ENCODE assay signal across 14 mouse cellular contexts in the genomic region with DNA sequence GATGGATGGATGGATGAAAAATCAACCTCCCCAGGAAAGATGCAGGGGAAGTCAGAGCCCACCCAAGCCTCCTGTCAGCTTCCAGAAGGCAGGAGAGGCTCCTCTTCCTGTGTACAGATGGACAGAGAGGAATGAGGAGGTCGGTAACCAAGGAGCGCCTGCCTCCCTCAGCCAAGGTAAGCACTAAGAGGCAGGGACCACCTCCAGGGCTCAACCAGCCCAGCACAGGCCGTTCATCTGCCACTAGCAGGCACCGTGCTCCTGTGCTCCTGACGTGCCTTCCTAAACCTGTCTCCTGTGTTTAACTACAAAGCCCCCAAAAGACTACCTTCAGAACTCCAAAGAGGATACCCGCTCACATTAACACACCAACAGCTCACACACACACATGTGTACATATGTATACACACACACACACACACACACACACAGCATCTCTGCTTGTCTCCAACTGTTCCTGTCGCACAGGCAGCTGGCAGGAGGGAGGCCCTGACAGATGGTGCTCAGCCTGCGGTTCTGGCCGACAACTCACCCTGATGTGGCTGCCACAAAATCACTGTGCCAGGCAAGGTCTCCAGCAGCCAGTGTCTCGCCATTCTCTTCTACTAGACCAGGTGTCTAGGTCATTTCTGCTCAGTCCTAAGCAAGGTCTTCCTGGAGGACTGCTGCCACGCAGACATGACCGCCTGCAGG.
DNase-seq lines count a peak whose midpoint lies in the region; ATAC-seq and TF ChIP-seq lines count a peak whose summit lies in the region.
"Had no signal": no experiment of that assay in that cellular context is flagged by ENCODE, and none has a peak within 500 bp of the region (broad histone marks: within the 10 kb centered on the region; RNA-seq: fewer than 3 reads in every experiment).

No protein-coding gene starts in this region.

- no peak for TF ChIP-seq CTCF in brain, embryonic 14.5 days (IDR thresholded peaks at IDR 0.05; ENCODE audit: borderline replicate concordance, extremely low read depth, insufficient read depth, insufficient read length)

- TF ChIP-seq POLR2A in brain, embryonic 14.5 days (IDR thresholded peaks at IDR 0.05; ENCODE audit: borderline replicate concordance, extremely low read depth, insufficient read depth, insufficient read length, poor library complexity, severe bottlenecking): no peak

- no peaks in the 10 kb centered on the region for H3K36me3 ChIP-seq in forebrain, embryonic 16.5 days (ENCODE audit: control insufficient read depth, insufficient read depth)
- no peaks in the 10 kb centered on the region for H3K36me3 ChIP-seq in midbrain, embryonic 15.5 days (replicated peaks)
- H3K36me3 ChIP-seq in kidney, embryonic 14.5 days (ENCODE audit: control insufficient read depth, insufficient read depth, low read length): no peaks in the 10 kb centered on the region
- H3K36me3 ChIP-seq: heart, embryonic 15.5 days; limb, embryonic 15.5 days; lung, embryonic 15.5 days had no signal

- H3K9me3 ChIP-seq in forebrain, embryonic 16.5 days (ENCODE audit: control insufficient read depth, low read length): no peaks in the 10 kb centered on the region
- no peaks in the 10 kb centered on the region for H3K9me3 ChIP-seq in midbrain, embryonic 15.5 days
- no peaks in the 10 kb centered on the region for H3K9me3 ChIP-seq in kidney, embryonic 14.5 days (ENCODE audit: control insufficient read depth, low read length)
- H3K9me3 ChIP-seq: heart, embryonic 15.5 days; limb, embryonic 15.5 days; lung, embryonic 15.5 days had no signal

- ATAC-seq in forebrain, embryonic 16.5 days: peak; percentile 71; the same call in 1 of the 2 replicates
- no peak for ATAC-seq in midbrain, embryonic 15.5 days (replicated peaks)
- ATAC-seq in kidney, embryonic 14.5 days (ENCODE audit: low FRiP score, low TSS enrichment): no peak

- no peak overlapping the region for H3K4me3 ChIP-seq in forebrain, embryonic 16.5 days (replicated peaks; ENCODE audit: low read length)
- H3K4me3 ChIP-seq in midbrain, embryonic 15.5 days: no peak overlapping the region
- H3K4me3 ChIP-seq in kidney, embryonic 14.5 days (ENCODE audit: low read length): no peak overlapping the region
- H3K4me3 ChIP-seq: heart, embryonic 15.5 days; limb, embryonic 15.5 days; lung, embryonic 15.5 days; megakaryocyte, embryonic 14.5 days had no signal

- peak overlapping the region; percentile 68 for H3K27ac ChIP-seq in forebrain, embryonic 16.5 days (ENCODE audit: low read length)
- H3K27ac ChIP-seq in midbrain, embryonic 15.5 days: peak overlapping the region; percentile 28; the same call in 1 of the 2 replicates
- H3K27ac ChIP-seq in kidney, embryonic 14.5 days (ENCODE audit: low read depth, low read length): no peak overlapping the region
- H3K27ac ChIP-seq: heart, embryonic 15.5 days; kidney, postnatal 0 days; limb, embryonic 15.5 days; lung, embryonic 15.5 days had no signal

- no peaks in the 10 kb centered on the region for H3K27me3 ChIP-seq in forebrain, embryonic 16.5 days (replicated peaks; ENCODE audit: control insufficient read depth, insufficient read depth, low read length)
- H3K27me3 ChIP-seq in midbrain, embryonic 15.5 days (replicated peaks): no peaks in the 10 kb centered on the region
- H3K27me3 ChIP-seq in kidney, embryonic 14.5 days (ENCODE audit: control insufficient read depth, insufficient read depth, low read length): no peaks in the 10 kb centered on the region
- H3K27me3 ChIP-seq: limb, embryonic 15.5 days; lung, embryonic 15.5 days had no signal

- H3K4me1 ChIP-seq in forebrain, embryonic 16.5 days (replicated peaks; ENCODE audit: control insufficient read depth, insufficient read depth, low read length): peaks cover 28% of the 10 kb centered on the region
- no peaks in the 10 kb centered on the region for H3K4me1 ChIP-seq in midbrain, embryonic 15.5 days
- no peaks in the 10 kb centered on the region for H3K4me1 ChIP-seq in kidney, embryonic 14.5 days (ENCODE audit: control insufficient read depth, insufficient read depth, low read length)
- H3K4me1 ChIP-seq: heart, embryonic 15.5 days; limb, embryonic 15.5 days; lung, embryonic 15.5 days; megakaryocyte, embryonic 14.5 days had no signal

- peak; percentile 58 for DNase-seq in layer of hippocampus, adult 9-11 months
- no peak for DNase-seq in layer of hippocampus, postnatal 10 days (ENCODE audit: low spot score in 2 of 2)
- peak; percentile 83 for DNase-seq in brain, embryonic 14.5 days (ENCODE audit: low read depth)
- DNase-seq in lung, postnatal 25 days (ENCODE audit: low spot score): no peak
- DNase-seq: adrenal gland, adult 8-10 months; gastrocnemius, postnatal 36 days had no signal

- WGBS in forebrain, embryonic 16.5 days: 63% methylated on average over 12 of the region's 12 CpGs
- 71% methylated on average over 12 of the region's 12 CpGs for WGBS in midbrain, embryonic 15.5 days
- 79% methylated on average over 12 of the region's 12 CpGs for WGBS in kidney, embryonic 14.5 days

- H3K4me2 ChIP-seq in forebrain, embryonic 16.5 days (ENCODE audit: low read length): no peak overlapping the region
- H3K4me2 ChIP-seq in midbrain, embryonic 15.5 days: no peak overlapping the region
- H3K4me2 ChIP-seq in kidney, embryonic 14.5 days (replicated peaks; ENCODE audit: low read depth, low read length): no peak overlapping the region
- H3K4me2 ChIP-seq: heart, embryonic 15.5 days; limb, embryonic 15.5 days; lung, embryonic 15.5 days had no signal

- H3K9ac ChIP-seq in forebrain, embryonic 16.5 days (replicated peaks; ENCODE audit: low read depth, low read length): no peak overlapping the region
- no peak overlapping the region for H3K9ac ChIP-seq in midbrain, embryonic 15.5 days
- no peak overlapping the region for H3K9ac ChIP-seq in kidney, embryonic 14.5 days (ENCODE audit: low read depth, low read length)
- H3K9ac ChIP-seq: heart, embryonic 15.5 days; limb, embryonic 15.5 days; lung, embryonic 15.5 days had no signal

Comparison
In these comparisons a context has a peak if more than half of its experiments do, and no peak if none do; other contexts are left out.
1. DNase-seq: peak in layer of hippocampus, adult 9-11 months (single experiment) and brain, embryonic 14.5 days (single experiment); none in layer of hippocampus, postnatal 10 days (0 of 2) and lung, postnatal 25 days (single experiment).